Mouse (Mus musculus): Measurements from ENCODE around the gene Pih1d1. TPM values are rescaled to one million over a fixed set of nuclear protein-coding genes. Genes with fewer than 3 reads are reported as not detected.
"Not testable (repeated sequence)": the region's sequence is repeated elsewhere in the genome, so short reads cannot be mapped to it uniquely, and the experiment has no call there.

Pih1d1 gene
- total and polyA plus RNA-seq, 3 experiments, result 37.4 to 69.3 (median 50.3) TPM

- Histone ChIP-seq H3K4me2 (ENCODE audit: insufficient read depth, low read depth, poor library complexity, severe bottlenecking) (peak overlapping the region; percentile 68), H3K4me3 (replicated peaks in 1 of 3; ENCODE audit: low read depth in 2 of 3, low read length in 2 of 3, poor library complexity in 1 of 3) (peak overlapping the region in 2 of 3 experiments; percentile 93 to 100), H3K9ac (ENCODE audit: insufficient read depth, low read depth) (peak overlapping the region; percentile 100; the same call in 1 of the 2 replicates), H3K4me1 (ENCODE audit: control insufficient read depth in 1 of 2, insufficient read depth in 2 of 2) (peaks cover 12 to 43% of the 10 kb centered on the region in 2 experiments), H3K36me3 (replicated peaks in 1 of 2; ENCODE audit: control insufficient read depth in 1 of 2, insufficient read depth in 1 of 2, low read length in 1 of 2) (peaks cover 46 to 58% of the 10 kb centered on the region in 2 experiments), H3K27ac (ENCODE audit: insufficient read depth, low read depth) (peak overlapping the region; percentile 93; the same call in 1 of the 2 replicates), H3K79me2 (replicated peaks; ENCODE audit: control insufficient read depth, extremely low read depth, insufficient read depth, poor library complexity, severe bottlenecking) (peaks cover 44% of the 10 kb centered on the region)
- H3K27me3 ChIP-seq (replicated peaks); DNase-seq (ENCODE audit: extremely low read depth); H3K9me3 ChIP-seq (replicated peaks; ENCODE audit: low read length); dilution Hi-C loops (cut with MboI; ENCODE audit: extremely low pct_ligation_motif_present, extremely low pct_unique_long_range_greater_than_20kb, low sequenced_read_pairs): not testable (repeated sequence)
- peak; percentile 1; the same call in 1 of the 2 replicates for TF ChIP-seq POLR2A (IDR thresholded peaks at IDR 0.05; ENCODE audit: low read depth, low read length)
- in situ Hi-C loops (cut with MboI; ENCODE audit: low pct_ligation_motif_present, low pct_unique_long_range_greater_than_20kb, low sequenced_read_pairs), result loop anchor here (5.0 kb wide), 1 partner anchor 43 kb away; no protein-coding TSS in a partner anchor
Observed at GRCm38 (mm10) chr7:45125649-45126048, 28.5 kb upstream of the Pih1d1 start.

- H3K9ac ChIP-seq (ENCODE audit: insufficient read depth, low read depth), result peak overlapping the region; percentile 100
- peaks cover 12 to 37% of the 10 kb centered on the region in 2 experiments for H3K4me1 ChIP-seq (ENCODE audit: control insufficient read depth in 1 of 2, insufficient read depth in 2 of 2)
Observed at GRCm38 (mm10) chr7:45126147-45126843, 27.8 kb upstream of the Pih1d1 start.

GRCm38 (mm10) chr7:45126844-45127699 lies 27.0 kb upstream of the Pih1d1 start:
- dilution Hi-C loops (cut with MboI; ENCODE audit: extremely low pct_ligation_motif_present, extremely low pct_unique_long_range_greater_than_20kb, low sequenced_read_pairs), result no loop called here
- in situ Hi-C loops (cut with MboI; ENCODE audit: low pct_ligation_motif_present, low pct_unique_long_range_greater_than_20kb, low sequenced_read_pairs), result loop anchor here (5.0 kb wide), 1 partner anchor 45 kb away; no protein-coding TSS in a partner anchor
- peaks cover 32 to 55% of the 10 kb centered on the region in 2 experiments for H3K36me3 ChIP-seq (replicated peaks in 1 of 2; ENCODE audit: control insufficient read depth in 1 of 2, insufficient read depth in 1 of 2, low read length in 1 of 2)
- peaks cover 12 to 29% of the 10 kb centered on the region in 2 experiments for H3K4me1 ChIP-seq (ENCODE audit: control insufficient read depth in 1 of 2, insufficient read depth in 2 of 2)
- H3K9ac ChIP-seq (ENCODE audit: insufficient read depth, low read depth), result peak overlapping the region; percentile 100
- H3K27ac ChIP-seq (ENCODE audit: insufficient read depth, low read depth), result peak overlapping the region; percentile 93
- H3K27me3 ChIP-seq (replicated peaks), result no peaks in the 10 kb centered on the region
- H3K4me2 ChIP-seq (ENCODE audit: insufficient read depth, low read depth, poor library complexity, severe bottlenecking), result peak overlapping the region; percentile 68
- peaks cover 44% of the 10 kb centered on the region for H3K79me2 ChIP-seq (replicated peaks; ENCODE audit: control insufficient read depth, extremely low read depth, insufficient read depth, poor library complexity, severe bottlenecking)
- H3K4me3 ChIP-seq (replicated peaks in 1 of 3; ENCODE audit: low read depth in 2 of 3, low read length in 2 of 3, poor library complexity in 1 of 3), result peak overlapping the region; percentile 93 to 100 (median 94)
- DNase-seq (ENCODE audit: extremely low read depth), result peak; percentile 41
- TF ChIP-seq TCF12 (IDR thresholded peaks at IDR 0.05; ENCODE audit: low read depth, low read length) (0 out of 2 replicates have a peak, but pooled peaks have one; percentile 27), CHD2 (IDR thresholded peaks at IDR 0.05; ENCODE audit: low read length) (peak; percentile 22; the same call in 1 of the 2 replicates), SMC3 (IDR thresholded peaks at IDR 0.05; ENCODE audit: low read depth, low read length) (no peak), NRF1 (IDR thresholded peaks at IDR 0.05; ENCODE audit: low read depth, low read length) (peak; percentile 48), CTCF (conservative IDR thresholded peaks at IDR 0.05 in 1 of 2, IDR thresholded peaks at IDR 0.05 in 1 of 2; ENCODE audit: low read depth in 2 of 2, low read length in 2 of 2) (peak in 1 of 2 experiments; percentile 20; a peak in 1 of 4 replicates), RAD21 (IDR thresholded peaks at IDR 0.05; ENCODE audit: low read depth, low read length) (no peak), POLR2A (IDR thresholded peaks at IDR 0.05; ENCODE audit: low read depth, low read length) (peak; percentile 50; the same call in 1 of the 2 replicates), MEF2A (IDR thresholded peaks at IDR 0.05; ENCODE audit: borderline replicate concordance, low read depth, low read length) (no peak), IRF4 (IDR thresholded peaks at IDR 0.05; ENCODE audit: low read depth, low read length) (0 out of 2 replicates have a peak, but pooled peaks have one; percentile 26), TBP (conservative IDR thresholded peaks at IDR 0.05; ENCODE audit: low read depth, low read length) (peak; percentile 61; the same call in 1 of the 2 replicates)
- H3K9me3 ChIP-seq (replicated peaks; ENCODE audit: low read length), result no peaks in the 10 kb centered on the region

More at GRCm38 (mm10) chr7:45126147-45126843, 27.8 kb upstream of the Pih1d1 start:
- Histone ChIP-seq H3K4me3 (replicated peaks in 1 of 3; ENCODE audit: low read depth in 2 of 3, low read length in 2 of 3, poor library complexity in 1 of 3) (peak overlapping the region; percentile 93 to 100 (median 94)), H3K27me3 (replicated peaks) (no peaks in the 10 kb centered on the region), H3K79me2 (replicated peaks; ENCODE audit: control insufficient read depth, extremely low read depth, insufficient read depth, poor library complexity, severe bottlenecking) (peaks cover 44% of the 10 kb centered on the region), H3K9me3 (replicated peaks; ENCODE audit: low read length) (no peaks in the 10 kb centered on the region), H3K4me2 (ENCODE audit: insufficient read depth, low read depth, poor library complexity, severe bottlenecking) (peak overlapping the region; percentile 68), H3K27ac (ENCODE audit: insufficient read depth, low read depth) (peak overlapping the region; percentile 93), H3K36me3 (replicated peaks in 1 of 2; ENCODE audit: control insufficient read depth in 1 of 2, insufficient read depth in 1 of 2, low read length in 1 of 2) (peaks cover 40 to 56% of the 10 kb centered on the region in 2 experiments)
- TF ChIP-seq CHD1 (IDR thresholded peaks at IDR 0.05; ENCODE audit: low read depth, low read length) (0 out of 2 replicates have a peak, but pooled peaks have one; percentile 79), KAT2A (IDR thresholded peaks at IDR 0.05; ENCODE audit: insufficient replicate concordance, low read length) (0 out of 2 replicates have a peak, but pooled peaks have one; percentile 16), ZMIZ1 (IDR thresholded peaks at IDR 0.05; ENCODE audit: low read depth, low read length) (peak; percentile 24; the same call in 1 of the 2 replicates), NELFE (IDR thresholded peaks at IDR 0.05; ENCODE audit: low read depth, low read length) (no peak)
- in situ Hi-C loops (cut with MboI; ENCODE audit: low pct_ligation_motif_present, low pct_unique_long_range_greater_than_20kb, low sequenced_read_pairs) (loop anchor here (5.0 kb wide), 1 partner anchor 44 kb away; no protein-coding TSS in a partner anchor), dilution Hi-C loops (cut with MboI; ENCODE audit: extremely low pct_ligation_motif_present, extremely low pct_unique_long_range_greater_than_20kb, low sequenced_read_pairs) (no loop called here)
- no peak for DNase-seq (ENCODE audit: extremely low read depth)
